Mouse (Mus musculus) ovary, postnatal 10 days (tissue): ENCODE results near the gene Rftn1.

Experiments
- DNase-seq: peaks from one replicate; pipeline ENCODE4 v3.0.0; 2022; ENCODE audit warnings: low spot score

Rftn1 gene

GRCm38 (mm10) chr17:50170935-50171545 is 19.4 kb downstream of the Rftn1 start:
- no peak for DNase-seq

GRCm38 (mm10) chr17:50169946-50170427 is 20.5 kb downstream of the Rftn1 start:
- DNase-seq, result no peak

- DNase-seq, result no peak
Observed at GRCm38 (mm10) chr17:50160904-50161805, 29.3 kb downstream of the Rftn1 start.

- DNase-seq, result no peak
Observed at GRCm38 (mm10) chr17:50160357-50160756, 30.1 kb downstream of the Rftn1 start.

GRCm38 (mm10) chr17:50159816-50160215 is 30.7 kb downstream of the Rftn1 start:
- DNase-seq, result no peak

GRCm38 (mm10) chr17:50158565-50158964 is 31.9 kb downstream of the Rftn1 start:
- DNase-seq, result no peak

- no peak for DNase-seq
Observed at GRCm38 (mm10) chr17:50157190-50158150, 33.0 kb downstream of the Rftn1 start.

GRCm38 (mm10) chr17:50152085-50152484 is 38.4 kb downstream of the Rftn1 start:
- no peak for DNase-seq

GRCm38 (mm10) chr17:50151208-50151723 is 39.2 kb downstream of the Rftn1 start:
- DNase-seq, result no peak

GRCm38 (mm10) chr17:50150416-50151207 is 39.9 kb downstream of the Rftn1 start:
- no peak for DNase-seq

- DNase-seq, result no peak
Observed at GRCm38 (mm10) chr17:50149690-50150210, 40.7 kb downstream of the Rftn1 start.

GRCm38 (mm10) chr17:50147831-50148587 is 42.5 kb downstream of the Rftn1 start:
- DNase-seq, result no peak

GRCm38 (mm10) chr17:50143354-50143753 is 47.1 kb downstream of the Rftn1 start:
- DNase-seq, result no peak

GRCm38 (mm10) chr17:50142553-50142952 is 47.9 kb downstream of the Rftn1 start:
- DNase-seq, result no peak

GRCm38 (mm10) chr17:50142151-50142550 is 48.3 kb downstream of the Rftn1 start:
- no peak for DNase-seq

- no peak for DNase-seq
Observed at GRCm38 (mm10) chr17:50136060-50136459, 54.4 kb downstream of the Rftn1 start.

- no peak for DNase-seq
Observed at GRCm38 (mm10) chr17:50135466-50135865, 55.0 kb downstream of the Rftn1 start.

- DNase-seq, result no peak
Observed at GRCm38 (mm10) chr17:50131698-50132097, 58.8 kb downstream of the Rftn1 start.

- no peak for DNase-seq
Observed at GRCm38 (mm10) chr17:50130421-50130820, 60.1 kb downstream of the Rftn1 start.

GRCm38 (mm10) chr17:50128392-50128791 is 62.1 kb downstream of the Rftn1 start:
- no peak for DNase-seq
